Mouse (Mus musculus) midbrain, embryonic 14.5 days (tissue): ENCODE results near the gene Dok1. TPM values are rescaled to one million over a fixed set of nuclear protein-coding genes. Genes with fewer than 3 reads are reported as not detected.

Experiments
- ATAC-seq: fragments of 200-750 bp; cut with Nextera tagmentation; 2 replicates; pipeline ENCODE4 v1.8.0; 2017; ENCODE audit warnings: moderate number of reproducible peaks, moderate library complexity; ENCODE audit not compliant: low FRiP score, low TSS enrichment
- DNase-seq: peaks from one replicate; pipeline ENCODE4 v3.0.0-alpha.2; 2015
- H3K27ac ChIP-seq: fragments of 300-500 bp; sonication (generic); replicated peaks from 2 replicates; pipeline ENCODE4 v1.5.1; 2014; ENCODE audit warnings: mild to moderate bottlenecking, low read depth, low read length, moderate library complexity
- H3K27me3 ChIP-seq: fragments of 300-500 bp; sonication (generic); 2 replicates; pipeline ENCODE4 v1.6.1; 2014; ENCODE audit warnings: low read length, control low read depth, mixed read lengths; ENCODE audit not compliant: control insufficient read depth, insufficient read depth
- H3K36me3 ChIP-seq: fragments of 300-500 bp; sonication (generic); 2 replicates; pipeline ENCODE4 v1.6.1; 2014; ENCODE audit warnings: low read length, control low read depth; ENCODE audit not compliant: control insufficient read depth, insufficient read depth
- H3K4me1 ChIP-seq: fragments of 300-500 bp; sonication (generic); 2 replicates; pipeline ENCODE4 v1.6.1; 2014; ENCODE audit warnings: mild to moderate bottlenecking, antibody characterized with exemption, low read length, control low read depth; ENCODE audit not compliant: control insufficient read depth, insufficient read depth
- H3K4me2 ChIP-seq: fragments of 300-500 bp; sonication (generic); 2 replicates; pipeline ENCODE4 v1.6.1; 2014; ENCODE audit warnings: mild to moderate bottlenecking, low read length, moderate library complexity
- H3K4me3 ChIP-seq: fragments of 300-500 bp; sonication (generic); replicated peaks from 2 replicates; pipeline ENCODE4 v1.5.1; 2014; ENCODE audit warnings: low read depth, low read length
- H3K9ac ChIP-seq: fragments of 300-500 bp; sonication (generic); replicated peaks from 2 replicates; pipeline ENCODE4 v1.6.1; 2014; ENCODE audit warnings: mild to moderate bottlenecking, low read length, moderate library complexity
- H3K9me3 ChIP-seq: fragments of 300-500 bp; sonication (generic); 2 replicates; pipeline ENCODE4 v1.6.1; 2016; ENCODE audit warnings: low read length, control low read depth, mixed read lengths; ENCODE audit not compliant: control insufficient read depth
- WGBS: fragments of 180-500 bp; shearing (Covaris S2); extraction: QIAGEN DNeasy Blood & Tissue Kit; methylation state at CpG from one replicate; pipeline ENCODE4 v1.1.7; 2014; 5-methylcytosine and 5-hydroxymethylcytosine counted together
- microRNA-seq: library from miRNA; unstranded; fragments of <30 nt; microRNA quantifications from one replicate; pipeline ENCODE4, GENCODE M21; 2016
- polyA plus RNA-seq: library from polyadenylated mRNA; unstranded; fragments of >200 nt; fragmentation: Nextera tagmentation; extraction: Ambion mirVana; gene quantifications from 2 replicates; pipeline ENCODE4 v1.2.1, GENCODE M21; 2014

The Dok1 gene
- polyA plus RNA-seq, 1 experiment from 2014 or later = 1.7 TPM

- no peak for ATAC-seq
These were observed 45.8 kb downstream of the Dok1 start for GRCm38 (mm10) chr6:82987411-82987971.

More at GRCm38 (mm10) chr6:82987411-82987971, 45.8 kb downstream of the Dok1 start:
- no peak for DNase-seq
- H3K4me2 ChIP-seq = no peak overlapping the region
- no peaks in the 10 kb centered on the region for H3K4me1 ChIP-seq
- H3K9me3 ChIP-seq = no peaks in the 10 kb centered on the region
- H3K27ac ChIP-seq = no peak overlapping the region
- WGBS = 64% methylated on average over 9 of the region's 9 CpGs
- H3K36me3 ChIP-seq = no peaks in the 10 kb centered on the region
- no peaks in the 10 kb centered on the region for H3K27me3 ChIP-seq
- H3K9ac ChIP-seq = no peak overlapping the region
- H3K4me3 ChIP-seq = no peak overlapping the region

Small RNAs within 50 kb of the gene (microRNA-seq; reads per million reads assigned to microRNA genes)
- gene Mir7040 = not detected

Other genes starting within 250 kb of the Dok1 start
- gene Sema4f, start 93.7 kb downstream of the Dok1 start, polyA plus RNA-seq = 11.3 and 11.5 TPM in 2 replicates
- 0.28 TPM in 1 of 2 replicates, not detected in the other for gene M1ap, start 86.6 kb downstream of the Dok1 start, polyA plus RNA-seq
- gene Loxl3, start 702 bp upstream of the Dok1 start, polyA plus RNA-seq = 3.1 and 5.5 TPM in 2 replicates
- 111 and 145 TPM in 2 replicates for gene Aup1, start 21.1 kb upstream of the Dok1 start, polyA plus RNA-seq
- gene Htra2, start 21.8 kb upstream of the Dok1 start, polyA plus RNA-seq = 38.5 and 53.1 TPM in 2 replicates
- 0.53 and 0.68 TPM in 2 replicates for gene Dqx1, start 24.4 kb upstream of the Dok1 start, polyA plus RNA-seq
- not detected in 2 replicates for gene Tlx2, start 36.8 kb upstream of the Dok1 start, polyA plus RNA-seq
- 43.5 and 58.8 TPM in 2 replicates for gene Pcgf1, start 44.4 kb upstream of the Dok1 start, polyA plus RNA-seq
- gene Lbx2, start 52.9 kb upstream of the Dok1 start, polyA plus RNA-seq = not detected in 2 replicates
- 4.2 and 6.2 TPM in 2 replicates for gene Ccdc142, start 68.1 kb upstream of the Dok1 start, polyA plus RNA-seq
- 4.3 and 4.8 TPM in 2 replicates for gene Gm42688, start 68.1 kb upstream of the Dok1 start, polyA plus RNA-seq
- gene Mrpl53, start 75.6 kb upstream of the Dok1 start, polyA plus RNA-seq = 120 and 139 TPM in 2 replicates
- gene Mogs, start 82.0 kb upstream of the Dok1 start, polyA plus RNA-seq = 22.4 and 22.6 TPM in 2 replicates
- gene Wbp1, start 88.1 kb upstream of the Dok1 start, polyA plus RNA-seq = 155 and 157 TPM in 2 replicates
- gene Ino80b, start 92.0 kb upstream of the Dok1 start, polyA plus RNA-seq = 13.1 and 14.2 TPM in 2 replicates
- gene Rtkn, start 102.0 kb upstream of the Dok1 start, polyA plus RNA-seq = 5.0 and 8.8 TPM in 2 replicates
- gene Wdr54, start 122.9 kb upstream of the Dok1 start, polyA plus RNA-seq = 19.4 and 30.3 TPM in 2 replicates
- 5.9 and 7.1 TPM in 2 replicates for gene 1700003E16Rik, start 122.9 kb upstream of the Dok1 start, polyA plus RNA-seq
- gene Dctn1, start 132.4 kb upstream of the Dok1 start, polyA plus RNA-seq = 134 and 135 TPM in 2 replicates
- 0.27 and 0.55 TPM in 2 replicates for gene Slc4a5, start 186.4 kb upstream of the Dok1 start, polyA plus RNA-seq